Comparison of ENCODE assay signal across 9 mouse cellular contexts in the genomic region with DNA sequence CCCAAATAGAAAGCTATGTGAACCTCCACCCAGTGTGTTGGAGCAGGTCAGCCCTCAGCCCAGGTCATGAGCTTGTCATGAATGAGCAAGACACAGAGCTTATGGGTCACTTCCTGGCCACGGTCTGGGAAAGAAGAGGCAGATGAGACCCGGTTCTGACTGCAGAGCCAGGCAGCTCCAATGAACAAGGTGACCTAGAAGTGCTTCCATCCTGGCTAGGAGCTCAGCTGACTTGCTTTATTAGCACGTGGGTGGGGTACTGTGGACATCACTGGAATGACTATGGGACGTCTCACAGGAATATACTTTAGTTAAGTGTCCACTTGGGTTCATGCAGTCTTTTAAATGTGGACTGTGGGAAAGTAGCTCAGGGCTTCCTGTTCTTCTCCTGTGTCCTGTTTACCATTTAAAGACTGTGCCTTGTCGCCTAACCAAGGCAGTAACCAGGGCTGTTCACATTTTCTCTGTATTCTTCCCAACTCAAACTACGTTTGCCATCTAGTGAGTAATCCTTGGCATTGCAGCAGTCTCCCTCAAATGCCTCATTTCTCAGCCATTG.
DNase-seq lines count a peak whose midpoint lies in the region; ATAC-seq lines count a peak whose summit lies in the region.
"Had no signal": no experiment of that assay in that cellular context is flagged by ENCODE, and none has a peak within 500 bp of the region (broad histone marks: within the 10 kb centered on the region; RNA-seq: fewer than 3 reads in every experiment).

No protein-coding gene starts in this region.

- no peak for ATAC-seq in CD4-positive, CD25-positive, alpha-beta regulatory T cell, adult 4 months
- ATAC-seq in forebrain, embryonic 13.5 days: peak; percentile 81
- peak; percentile 84 for ATAC-seq in hindbrain, embryonic 14.5 days (ENCODE audit: low FRiP score)
- peak; percentile 86 for ATAC-seq in midbrain, embryonic 13.5 days

- H3K27me3 ChIP-seq in forebrain, embryonic 13.5 days: no peaks in the 10 kb centered on the region
- H3K27me3 ChIP-seq in hindbrain, embryonic 14.5 days (ENCODE audit: control insufficient read depth, insufficient read depth, low read length): no peaks in the 10 kb centered on the region
- no peaks in the 10 kb centered on the region for H3K27me3 ChIP-seq in midbrain, embryonic 13.5 days
- H3K27me3 ChIP-seq: limb, embryonic 15.5 days had no signal

- DNase-seq in CD4-positive, CD25-positive, alpha-beta regulatory T cell, adult 2 months (ENCODE audit: low read depth, low spot score): peak; percentile 6
- peak; percentile 26 for DNase-seq in Muller cell, postnatal 12 days (ENCODE audit: inconsistent ontology term)
- DNase-seq in hindbrain, embryonic 14.5 days (ENCODE audit: low spot score): peak; percentile 82
- peak; percentile 41 to 77 for DNase-seq in layer of hippocampus, postnatal 14 days (ENCODE audit: low spot score in 2 of 2)
- peak; percentile 11 for DNase-seq in yolk sac, embryonic 10.5 days (ENCODE audit: low spot score)

- no peak overlapping the region for H3K4me3 ChIP-seq in forebrain, embryonic 13.5 days
- H3K4me3 ChIP-seq in hindbrain, embryonic 14.5 days (replicated peaks; ENCODE audit: low read length): no peak overlapping the region
- H3K4me3 ChIP-seq in midbrain, embryonic 13.5 days (replicated peaks): no peak overlapping the region
- H3K4me3 ChIP-seq: limb, embryonic 15.5 days had no signal

- H3K4me1 ChIP-seq in forebrain, embryonic 13.5 days: no peaks in the 10 kb centered on the region
- no peaks in the 10 kb centered on the region for H3K4me1 ChIP-seq in hindbrain, embryonic 14.5 days (replicated peaks; ENCODE audit: control insufficient read depth, insufficient read depth, low read length)
- H3K4me1 ChIP-seq in midbrain, embryonic 13.5 days (replicated peaks): 0 out of 2 replicates have a peak, but pooled peaks cover 3% of the 10 kb centered on the region

- H3K9me3 ChIP-seq in forebrain, embryonic 13.5 days (replicated peaks): no peaks in the 10 kb centered on the region
- H3K9me3 ChIP-seq in hindbrain, embryonic 14.5 days (ENCODE audit: control insufficient read depth, low read length): no peaks in the 10 kb centered on the region
- no peaks in the 10 kb centered on the region for H3K9me3 ChIP-seq in midbrain, embryonic 13.5 days
- H3K9me3 ChIP-seq: limb, embryonic 15.5 days had no signal

- no peak overlapping the region for H3K4me2 ChIP-seq in forebrain, embryonic 13.5 days
- no peak overlapping the region for H3K4me2 ChIP-seq in hindbrain, embryonic 14.5 days (replicated peaks)
- H3K4me2 ChIP-seq in midbrain, embryonic 13.5 days (replicated peaks): no peak overlapping the region
- H3K4me2 ChIP-seq: limb, embryonic 15.5 days had no signal

- no peaks in the 10 kb centered on the region for H3K36me3 ChIP-seq in forebrain, embryonic 13.5 days (ENCODE audit: poor library complexity, severe bottlenecking)
- no peaks in the 10 kb centered on the region for H3K36me3 ChIP-seq in hindbrain, embryonic 14.5 days (replicated peaks; ENCODE audit: control insufficient read depth, insufficient read depth)
- H3K36me3 ChIP-seq in midbrain, embryonic 13.5 days: no peaks in the 10 kb centered on the region
- H3K36me3 ChIP-seq: limb, embryonic 15.5 days had no signal

- WGBS in forebrain, embryonic 13.5 days: 49% methylated on average over 6 of the region's 6 CpGs
- 53% methylated on average over 6 of the region's 6 CpGs for WGBS in hindbrain, embryonic 14.5 days
- whole genome bisulfite sequencing in midbrain, embryonic 13.5 days: 50% methylated on average over 6 of the region's 6 CpGs

- no peak overlapping the region for H3K27ac ChIP-seq in forebrain, embryonic 13.5 days
- H3K27ac ChIP-seq in hindbrain, embryonic 14.5 days: no peak overlapping the region
- no peak overlapping the region for H3K27ac ChIP-seq in midbrain, embryonic 13.5 days
- H3K27ac ChIP-seq: limb, embryonic 15.5 days had no signal

- no peak overlapping the region for H3K9ac ChIP-seq in forebrain, embryonic 13.5 days
- H3K9ac ChIP-seq in hindbrain, embryonic 14.5 days: no peak overlapping the region
- no peak overlapping the region for H3K9ac ChIP-seq in midbrain, embryonic 13.5 days (replicated peaks)
- H3K9ac ChIP-seq: limb, embryonic 15.5 days had no signal

Comparison
In these comparisons a context has a peak if more than half of its experiments do, and no peak if none do; other contexts are left out.
1. DNase-seq: peak in every context shown above with its lines; median percentile 82 in hindbrain, embryonic 14.5 days; 59 in layer of hippocampus, postnatal 14 days; 26 in Muller cell, postnatal 12 days; 11 in yolk sac, embryonic 10.5 days; 6 in CD4-positive, CD25-positive, alpha-beta regulatory T cell, adult 2 months.